Mouse (Mus musculus): ENCODE data around the gene Zc3h7b.

DNA sequence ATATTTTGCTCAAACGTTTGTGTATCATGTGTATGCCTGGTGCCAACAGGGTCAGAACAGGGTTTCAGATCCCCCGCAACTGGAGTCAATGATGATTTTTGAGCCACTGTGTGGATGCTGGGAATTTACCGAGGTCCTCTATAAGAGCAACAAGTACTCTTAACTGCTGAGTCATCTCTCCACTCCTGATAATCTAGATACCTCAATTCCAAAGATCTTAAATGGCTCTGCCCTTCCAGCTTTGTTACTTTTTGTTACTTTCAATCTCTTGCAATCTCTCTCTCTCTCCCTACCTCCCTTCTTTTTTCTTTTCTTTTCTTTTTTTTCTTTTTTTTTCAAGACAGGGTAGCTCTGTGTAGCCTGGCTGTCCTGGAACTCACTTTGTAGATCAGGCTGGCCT is 9.8 kb upstream of the Zc3h7b start:
- no peak for TF ChIP-seq CTCF (IDR thresholded peaks at IDR 0.05; ENCODE audit: low read depth)
- TF ChIP-seq EP300 (IDR thresholded peaks at IDR 0.05; ENCODE audit: low read depth) = no peak
